Mouse (Mus musculus) activated CD4-positive, CD25-positive, alpha-beta regulatory T cell, adult 9 weeks (primary cell): ENCODE measurements around the gene Maged1. TPM values are rescaled to one million over a fixed set of nuclear protein-coding genes. Genes with fewer than 3 reads are reported as not detected.

Source experiments
- polyA plus RNA-seq: library from polyadenylated mRNA; unstranded; fragments of 100-300 nt; shearing (Covaris generic); gene quantifications from one replicate; pipeline ENCODE4 v1.2.1, GENCODE M21; 2017

Gene Maged1
- 4.6 TPM for polyA plus RNA-seq

GRCm38 (mm10) chrX:94541918-94542355, at the start of gene Maged1:
Gene Maged1, minus strand, starts transcription at chrX:94542143.

Other genes starting within 250 kb of the Maged1 start
- not detected for gene Fam90a1b, start 175.4 kb downstream of the Maged1 start, polyA plus RNA-seq
- 20.3 TPM for gene Apoo, start 175.0 kb downstream of the Maged1 start, polyA plus RNA-seq
- gene Gspt2, start 93.9 kb upstream of the Maged1 start, polyA plus RNA-seq = 0.60 TPM
- gene Zxdb, start 182.4 kb upstream of the Maged1 start, polyA plus RNA-seq = 0.95 TPM